ENCODE assay signal across 8 mouse cellular contexts in genomic region chr14:30586780-30587461, GRCm38 (mm10). TPM values are rescaled to one million over a fixed set of nuclear protein-coding genes. Genes with fewer than 3 reads are reported as not detected.
DNase-seq lines count a peak whose midpoint lies in the region; ATAC-seq lines count a peak whose summit lies in the region.

No protein-coding gene starts in this region.

- H3K27ac ChIP-seq in embryonic facial prominence, embryonic 14.5 days (replicated peaks; ENCODE audit: low read depth, low read length): peak overlapping the region; percentile 48
- H3K27ac ChIP-seq in limb, embryonic 15.5 days: peak overlapping the region; percentile 28

- no peak overlapping the region for H3K4me2 ChIP-seq in embryonic facial prominence, embryonic 14.5 days (ENCODE audit: low read depth, low read length)
- no peak overlapping the region for H3K4me2 ChIP-seq in limb, embryonic 15.5 days

- no peaks in the 10 kb centered on the region for H3K36me3 ChIP-seq in embryonic facial prominence, embryonic 14.5 days (ENCODE audit: control insufficient read depth, insufficient read depth, low read length)
- no peaks in the 10 kb centered on the region for H3K36me3 ChIP-seq in limb, embryonic 15.5 days

- DNase-seq in kidney, adult 11 months: peak; percentile 38
- no peak for DNase-seq in kidney, adult 9 months
- peak; percentile 57 for DNase-seq in NIH3T3 (ENCODE audit: low read depth)
- peak; percentile 85 for DNase-seq in embryonic facial prominence, embryonic 14.5 days (ENCODE audit: low spot score)
- no peak for DNase-seq in layer of hippocampus, postnatal 10 days (ENCODE audit: low spot score in 2 of 2)
- DNase-seq in urinary bladder, postnatal 14 days (ENCODE audit: low spot score): no peak
- DNase-seq in right cerebral cortex, adult 2 months (ENCODE audit: low spot score in 2 of 2): no peak

- H3K4me3 ChIP-seq in embryonic facial prominence, embryonic 14.5 days (ENCODE audit: low read depth, low read length): no peak overlapping the region
- H3K4me3 ChIP-seq in limb, embryonic 15.5 days: no peak overlapping the region

- H3K9me3 ChIP-seq in embryonic facial prominence, embryonic 14.5 days (ENCODE audit: control insufficient read depth, low read length): no peaks in the 10 kb centered on the region
- no peaks in the 10 kb centered on the region for H3K9me3 ChIP-seq in limb, embryonic 15.5 days

- no peaks in the 10 kb centered on the region for H3K27me3 ChIP-seq in embryonic facial prominence, embryonic 14.5 days (replicated peaks; ENCODE audit: control insufficient read depth, insufficient read depth, low read length)
- H3K27me3 ChIP-seq in limb, embryonic 15.5 days: no peaks in the 10 kb centered on the region

- no peak overlapping the region for H3K9ac ChIP-seq in embryonic facial prominence, embryonic 14.5 days (ENCODE audit: low read depth, low read length)
- H3K9ac ChIP-seq in limb, embryonic 15.5 days: no peak overlapping the region

- 26% methylated on average over 7 of the region's 7 CpGs for WGBS in embryonic facial prominence, embryonic 14.5 days
- WGBS in limb, embryonic 15.5 days: 23% methylated on average over 7 of the region's 7 CpGs

- ATAC-seq in embryonic facial prominence, embryonic 14.5 days (ENCODE audit: low read depth): peak; percentile 77
- ATAC-seq in limb, embryonic 15.5 days (ENCODE audit: insufficient number of reproducible peaks, low FRiP score, low TSS enrichment, low read depth): no peak

- peaks cover 18% of the 10 kb centered on the region for H3K4me1 ChIP-seq in embryonic facial prominence, embryonic 14.5 days (ENCODE audit: control insufficient read depth, insufficient read depth, low read length)
- H3K4me1 ChIP-seq in limb, embryonic 15.5 days: peaks cover 30% of the 10 kb centered on the region

RNA-seq across cellular contexts. Expression of gene Tkt, which starts 38.8 kb away (rescaled TPM):
- polyA plus RNA-seq in embryonic facial prominence, embryonic 14.5 days (2014; fragmentation: Nextera tagmentation; extraction: Ambion mirVana): 91.9 and 110 TPM in 2 replicates
- 194 and 206 TPM in 2 replicates for polyA plus RNA-seq in limb, embryonic 15.5 days (2015; fragmentation: Nextera tagmentation; extraction: Ambion mirVana)
- 100 to 1,000 TPM; 208 to 226 TPM for total RNA-seq in layer of hippocampus, postnatal 10 days (2021)

RNA-seq across cellular contexts. Expression of gene Prkcd, which starts 39.1 kb away (rescaled TPM):
- 42.5 and 44.6 TPM in 2 replicates for polyA plus RNA-seq in embryonic facial prominence, embryonic 14.5 days (2014; fragmentation: Nextera tagmentation; extraction: Ambion mirVana)
- polyA plus RNA-seq in limb, embryonic 15.5 days (2015; fragmentation: Nextera tagmentation; extraction: Ambion mirVana): 64.1 and 66.5 TPM in 2 replicates
- total RNA-seq in layer of hippocampus, postnatal 10 days (2021): 10 to 100 TPM; 37.2 to 38.6 TPM

Comparison
In these comparisons a context has a peak if more than half of its experiments do, and no peak if none do; other contexts are left out.
1. DNase-seq: peak in kidney, adult 11 months (single experiment), NIH3T3 (single experiment) and embryonic facial prominence, embryonic 14.5 days (single experiment); none in kidney, adult 9 months (single experiment), layer of hippocampus, postnatal 10 days (0 of 2), urinary bladder, postnatal 14 days (single experiment) and right cerebral cortex, adult 2 months (0 of 2).